Mouse (Mus musculus): Measurements from ENCODE around the gene Phactr1. TPM values are rescaled to one million over a fixed set of nuclear protein-coding genes. Genes with fewer than 3 reads are reported as not detected.

The Phactr1 gene
- total RNA-seq, 1 experiment, result 1.2 TPM

DNA sequence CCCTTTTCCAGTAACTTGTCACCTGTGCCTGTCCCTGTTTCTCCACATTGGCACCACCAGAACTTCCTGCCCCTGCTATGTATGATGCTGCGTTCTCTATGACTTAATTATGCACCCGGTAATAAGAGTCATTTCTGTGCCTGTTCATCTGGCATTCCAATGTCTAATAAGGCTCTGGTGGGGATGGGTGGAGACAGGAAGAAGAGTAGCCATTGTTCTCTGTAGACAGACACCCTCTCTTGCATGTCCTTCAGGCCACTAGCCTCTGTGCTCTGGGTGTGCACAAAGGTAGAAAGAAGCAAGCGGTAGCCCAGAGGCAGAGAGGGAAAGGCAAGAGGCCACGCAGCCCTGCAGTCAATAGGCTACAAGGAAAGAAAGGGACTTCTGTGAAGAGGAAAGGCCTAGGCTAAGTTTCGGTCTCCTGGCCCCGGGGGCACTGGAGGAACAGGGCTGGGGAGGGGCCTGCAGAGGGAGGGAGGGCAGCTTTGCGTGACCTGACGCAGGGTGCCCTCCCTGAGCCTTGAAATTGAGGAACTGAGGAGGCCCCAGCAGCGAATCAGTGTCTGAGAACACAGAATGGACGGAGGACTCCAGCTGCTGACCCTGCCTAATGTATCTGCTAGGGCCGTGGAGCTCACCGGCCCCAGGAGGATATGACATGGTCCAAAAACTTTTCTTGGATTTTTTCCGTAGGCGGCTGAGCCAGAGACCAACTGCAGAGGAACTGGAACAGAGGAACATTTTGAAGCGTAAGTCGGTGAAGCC, 442.1 kb downstream of the Phactr1 start:
- H3K9ac ChIP-seq (ENCODE audit: insufficient read depth, low read depth, low read length, poor library complexity, severe bottlenecking), result no peak overlapping the region
- TF ChIP-seq HCFC1 (IDR thresholded peaks at IDR 0.05; ENCODE audit: borderline replicate concordance, insufficient read depth, low read length) (no peak), ZNF384 (IDR thresholded peaks at IDR 0.05; ENCODE audit: low read depth, low read length) (no peak), MAFK (IDR thresholded peaks at IDR 0.05; ENCODE audit: insufficient read depth, low read depth, low read length) (no peak), ZC3H11A (IDR thresholded peaks at IDR 0.05; ENCODE audit: borderline replicate concordance, low read depth, low read length) (no peak), CHD2 (IDR thresholded peaks at IDR 0.05; ENCODE audit: low read depth, low read length) (no peak)
- in situ Hi-C loops (cut with MboI; ENCODE audit: low sequenced_read_pairs in 2 of 2, unreplicated experiment in 2 of 2), result no loop called here

DNA sequence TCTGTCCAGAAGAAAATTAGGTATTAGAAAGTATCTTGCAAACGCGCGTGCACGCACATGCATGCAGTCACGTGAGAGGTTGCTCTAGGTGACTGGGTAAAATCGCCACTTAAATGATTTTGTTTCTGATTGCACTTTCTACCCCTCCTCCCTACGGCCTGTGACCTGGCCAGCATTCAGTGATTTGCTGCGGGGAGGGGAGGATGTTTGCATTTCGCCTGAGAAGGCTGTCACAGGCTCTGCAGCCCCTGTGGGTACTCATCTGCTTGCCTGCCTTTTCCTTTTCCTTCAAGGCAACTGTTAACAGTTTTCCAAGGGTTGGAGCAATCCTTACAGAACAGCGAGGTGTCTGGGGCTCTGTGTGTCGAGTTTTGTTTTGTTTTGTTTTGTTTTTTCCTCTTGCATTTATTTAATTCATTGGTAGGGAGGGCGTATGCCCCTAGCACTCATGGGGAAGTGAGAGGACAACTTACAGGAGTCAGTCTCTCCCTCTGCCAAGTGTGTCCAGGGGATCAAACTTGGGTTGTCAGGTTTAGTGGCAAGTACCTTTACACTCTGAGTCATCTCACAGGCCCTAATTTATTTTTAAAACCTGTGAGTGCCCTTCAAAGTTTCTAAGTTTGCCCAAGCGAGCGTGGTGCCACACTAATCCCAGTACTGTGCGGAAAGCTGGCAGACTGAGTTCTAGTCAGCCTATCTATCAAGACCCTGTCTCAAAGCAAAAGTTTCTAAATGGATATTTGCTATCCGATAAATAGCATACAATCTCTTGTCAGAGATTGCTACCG, 443.7 kb downstream of the Phactr1 start:
- in situ Hi-C loops (cut with MboI; ENCODE audit: low sequenced_read_pairs in 2 of 2, unreplicated experiment in 2 of 2), result no loop called here
- Histone ChIP-seq H3K27ac (ENCODE audit: insufficient read depth, low read depth, low read length, poor library complexity, severe bottlenecking) (no peak overlapping the region), H3K9me3 (ENCODE audit: control insufficient read depth, insufficient read depth, low read depth, low read length) (no peaks in the 10 kb centered on the region), H3K4me3 (ENCODE audit: insufficient read depth in 1 of 2, low read depth in 1 of 2, low read length in 2 of 2, poor library complexity in 1 of 2, severe bottlenecking in 1 of 2) (no peak overlapping the region), H3K4me1 (ENCODE audit: control insufficient read depth in 2 of 2, insufficient read depth in 2 of 2, low read length in 2 of 2, poor library complexity in 1 of 2) (peaks cover 0 to 2% of the 10 kb centered on the region in 2 experiments; a peak in 1 of 4 replicates), H3K36me3 (ENCODE audit: control insufficient read depth, insufficient read depth, low read length, poor library complexity, severe bottlenecking) (no peaks in the 10 kb centered on the region), H3K9ac (ENCODE audit: insufficient read depth, low read depth, low read length, poor library complexity, severe bottlenecking) (no peak overlapping the region)
- no peak for DNase-seq (ENCODE audit: low read depth, low spot score)
- TF ChIP-seq ZC3H11A (IDR thresholded peaks at IDR 0.05; ENCODE audit: borderline replicate concordance, low read depth, low read length) (no peak), ZNF384 (IDR thresholded peaks at IDR 0.05; ENCODE audit: low read depth, low read length) (no peak), MAFK (IDR thresholded peaks at IDR 0.05; ENCODE audit: insufficient read depth, low read depth, low read length) (no peak), CHD2 (IDR thresholded peaks at IDR 0.05; ENCODE audit: low read depth, low read length) (no peak)

More for the DNA sequence above, 442.1 kb downstream of the Phactr1 start:
- DNase-seq (ENCODE audit: low read depth, low spot score), result no peak
- Histone ChIP-seq H3K36me3 (ENCODE audit: control insufficient read depth, insufficient read depth, low read length, poor library complexity, severe bottlenecking) (no peaks in the 10 kb centered on the region), H3K4me1 (ENCODE audit: control insufficient read depth in 2 of 2, insufficient read depth in 2 of 2, low read length in 2 of 2, poor library complexity in 1 of 2) (peaks cover 0 to 2% of the 10 kb centered on the region in 2 experiments; a peak in 1 of 4 replicates), H3K9me3 (ENCODE audit: control insufficient read depth, insufficient read depth, low read depth, low read length) (no peaks in the 10 kb centered on the region), H3K4me3 (ENCODE audit: insufficient read depth in 1 of 2, low read depth in 1 of 2, low read length in 2 of 2, poor library complexity in 1 of 2, severe bottlenecking in 1 of 2) (peak overlapping the region in 1 of 2 experiments; percentile 22; a peak in 2 of 4 replicates), H3K27ac (ENCODE audit: insufficient read depth, low read depth, low read length, poor library complexity, severe bottlenecking) (no peak overlapping the region)

- H3K4me3 ChIP-seq (ENCODE audit: insufficient read depth in 1 of 2, low read depth in 1 of 2, low read length in 2 of 2, poor library complexity in 1 of 2, severe bottlenecking in 1 of 2), result no peak overlapping the region
- TF ChIP-seq MAFK (IDR thresholded peaks at IDR 0.05; ENCODE audit: insufficient read depth, low read depth, low read length), result no peak
- TF ChIP-seq ZC3H11A (IDR thresholded peaks at IDR 0.05; ENCODE audit: borderline replicate concordance, low read depth, low read length), result no peak
- TF ChIP-seq CHD2 (IDR thresholded peaks at IDR 0.05; ENCODE audit: low read depth, low read length), result no peak
- no peak for TF ChIP-seq HCFC1 (IDR thresholded peaks at IDR 0.05; ENCODE audit: borderline replicate concordance, insufficient read depth, low read length)
- TF ChIP-seq ZNF384 (IDR thresholded peaks at IDR 0.05; ENCODE audit: low read depth, low read length), result no peak
- H3K27ac ChIP-seq (ENCODE audit: insufficient read depth, low read depth, low read length, poor library complexity, severe bottlenecking), result no peak overlapping the region
- peaks cover 0 to 2% of the 10 kb centered on the region in 2 experiments; a peak in 1 of 4 replicates for H3K4me1 ChIP-seq (ENCODE audit: control insufficient read depth in 2 of 2, insufficient read depth in 2 of 2, low read length in 2 of 2, poor library complexity in 1 of 2)
- no peaks in the 10 kb centered on the region for H3K9me3 ChIP-seq (ENCODE audit: control insufficient read depth, insufficient read depth, low read depth, low read length)
- H3K9ac ChIP-seq (ENCODE audit: insufficient read depth, low read depth, low read length, poor library complexity, severe bottlenecking), result no peak overlapping the region
- H3K36me3 ChIP-seq (ENCODE audit: control insufficient read depth, insufficient read depth, low read length, poor library complexity, severe bottlenecking), result no peaks in the 10 kb centered on the region
- DNase-seq (ENCODE audit: low read depth, low spot score), result no peak
- in situ Hi-C loops (cut with MboI; ENCODE audit: low sequenced_read_pairs in 2 of 2, unreplicated experiment in 2 of 2), result no loop called here
These were observed 444.3 kb downstream of the Phactr1 start for GRCm38 (mm10) chr13:43124683-43125074.

- no peaks in the 10 kb centered on the region for H3K4me1 ChIP-seq (ENCODE audit: control insufficient read depth in 2 of 2, insufficient read depth in 2 of 2, low read length in 2 of 2, poor library complexity in 1 of 2)
- TF ChIP-seq ZNF384 (IDR thresholded peaks at IDR 0.05; ENCODE audit: low read depth, low read length), result no peak
- H3K36me3 ChIP-seq (ENCODE audit: control insufficient read depth, insufficient read depth, low read length, poor library complexity, severe bottlenecking), result no peaks in the 10 kb centered on the region
- in situ Hi-C loops (cut with MboI; ENCODE audit: low sequenced_read_pairs in 2 of 2, unreplicated experiment in 2 of 2), result no loop called here
- no peak overlapping the region for H3K9ac ChIP-seq (ENCODE audit: insufficient read depth, low read depth, low read length, poor library complexity, severe bottlenecking)
- no peaks in the 10 kb centered on the region for H3K9me3 ChIP-seq (ENCODE audit: control insufficient read depth, insufficient read depth, low read depth, low read length)
- H3K27ac ChIP-seq (ENCODE audit: insufficient read depth, low read depth, low read length, poor library complexity, severe bottlenecking), result no peak overlapping the region
- no peak overlapping the region for H3K4me3 ChIP-seq (ENCODE audit: insufficient read depth in 1 of 2, low read depth in 1 of 2, low read length in 2 of 2, poor library complexity in 1 of 2, severe bottlenecking in 1 of 2)
- no peak for DNase-seq (ENCODE audit: low read depth, low spot score)
These were observed 449.7 kb downstream of the Phactr1 start for GRCm38 (mm10) chr13:43130161-43130560.
